Mouse (Mus musculus) limb, embryonic 11.5 days (tissue): ENCODE measurements around the gene Lpcat3. TPM values are rescaled to one million over a fixed set of nuclear protein-coding genes. Genes with fewer than 3 reads are reported as not detected.
A peak's percentile ranks its signal among the peaks of the same experiment; 100 is the strongest.

Experiments used
- ATAC-seq: fragments of 200-750 bp; cut with Nextera tagmentation; 2 replicates; pipeline ENCODE4 v1.8.0; 2017; ENCODE audit warnings: low read depth; ENCODE audit not compliant: insufficient number of reproducible peaks, low FRiP score, low TSS enrichment
- DNase-seq: peaks from one replicate; pipeline ENCODE4 v3.0.0-alpha.2; 2015; ENCODE audit warnings: low spot score
- H3K27ac ChIP-seq: fragments of 300-500 bp; sonication (generic); replicated peaks from 2 replicates; pipeline ENCODE4 v1.5.1; 2014; ENCODE audit warnings: low read depth, mild to moderate bottlenecking, low read length
- H3K27me3 ChIP-seq: fragments of 300-500 bp; sonication (generic); 2 replicates; pipeline ENCODE4 v1.6.1; 2014; ENCODE audit warnings: mild to moderate bottlenecking, low read length, mixed read lengths; ENCODE audit not compliant: control insufficient read depth, insufficient read depth
- H3K36me3 ChIP-seq: fragments of 300-500 bp; sonication (generic); 2 replicates; pipeline ENCODE4 v1.6.1; 2014; ENCODE audit warnings: mild to moderate bottlenecking, low read length, moderate library complexity, mixed read lengths; ENCODE audit not compliant: control insufficient read depth, insufficient read depth
- H3K4me1 ChIP-seq: fragments of 300-500 bp; sonication (generic); 2 replicates; pipeline ENCODE4 v1.6.1; 2014; ENCODE audit warnings: low read length, mixed read lengths; ENCODE audit not compliant: control insufficient read depth, insufficient read depth
- H3K4me2 ChIP-seq: fragments of 300-500 bp; sonication (generic); 2 replicates; pipeline ENCODE4 v1.6.1; 2014; ENCODE audit warnings: low read depth, mild to moderate bottlenecking, moderate library complexity; ENCODE audit not compliant: severe bottlenecking
- H3K4me3 ChIP-seq: fragments of 300-500 bp; sonication (generic); 2 replicates; pipeline ENCODE4 v1.5.1; 2014; ENCODE audit warnings: low read depth, low read length
- H3K9ac ChIP-seq: fragments of 300-500 bp; sonication (generic); 2 replicates; pipeline ENCODE4 v1.6.1; 2014; ENCODE audit warnings: mild to moderate bottlenecking, low read length
- H3K9me3 ChIP-seq: fragments of 300-500 bp; sonication (generic); 2 replicates; pipeline ENCODE4 v1.6.1; 2016; ENCODE audit warnings: low read length; ENCODE audit not compliant: control insufficient read depth
- WGBS: fragments of 180-500 bp; shearing (Covaris S2); extraction: QIAGEN DNeasy Blood & Tissue Kit; methylation state at CpG from one replicate; pipeline ENCODE4 v1.1.7; 2014; 5-methylcytosine and 5-hydroxymethylcytosine counted together
- polyA plus RNA-seq: library from polyadenylated mRNA; unstranded; fragments of >200 nt; fragmentation: Nextera tagmentation; extraction: Ambion mirVana; gene quantifications from 2 replicates; pipeline ENCODE4 v1.2.1, GENCODE M21; 2014

Gene Lpcat3
- polyA plus RNA-seq, 1 experiment from 2014 or later = 46.1 TPM

DNA sequence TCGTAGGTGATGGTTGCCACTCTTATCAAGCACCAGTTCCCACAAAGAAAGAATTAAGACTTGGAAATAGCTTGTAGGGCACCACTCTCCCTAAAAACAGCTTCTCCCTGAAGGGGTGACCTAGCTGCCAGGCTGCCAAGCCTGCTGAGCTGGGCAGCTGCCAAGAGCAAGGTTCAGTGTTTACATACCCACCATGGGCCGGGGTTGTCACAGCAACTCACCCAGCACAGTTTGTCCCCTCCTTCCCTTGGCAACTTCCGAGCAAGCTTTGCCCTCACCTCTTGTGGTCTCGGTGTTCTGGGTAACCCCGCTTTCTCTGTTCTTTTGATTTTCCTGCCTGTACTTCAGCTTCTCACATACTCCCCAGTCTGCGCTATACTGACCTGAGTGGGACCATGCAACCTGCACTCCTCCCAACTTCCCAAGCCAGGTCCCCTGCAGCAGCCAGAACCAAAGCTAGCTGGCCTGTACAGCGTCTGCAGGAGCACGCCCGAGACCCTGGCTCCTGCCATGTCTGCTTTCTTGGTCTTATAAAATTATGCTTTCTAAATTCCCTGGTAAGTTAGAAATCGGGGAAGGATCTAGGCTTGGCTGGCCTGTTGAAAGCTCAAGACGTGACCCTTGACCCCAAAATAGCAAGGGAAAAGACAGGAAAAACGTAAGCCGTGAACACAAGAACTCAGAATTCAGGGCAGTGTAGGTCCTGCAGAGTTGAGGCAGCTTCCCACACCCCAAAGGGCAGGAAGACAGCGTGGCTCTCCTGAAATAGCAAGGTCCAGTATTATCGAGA, 31.5 kb downstream of the Lpcat3 start:
- H3K4me2 ChIP-seq = no peak overlapping the region
- peaks cover under 1% of the 10 kb centered on the region for H3K36me3 ChIP-seq
- DNase-seq = no peak
- H3K4me3 ChIP-seq = no peak overlapping the region
- 84% methylated on average over 15 of the region's 15 CpGs for WGBS
- H3K27me3 ChIP-seq = no peaks in the 10 kb centered on the region
- H3K27ac ChIP-seq = no peak overlapping the region
- no peaks in the 10 kb centered on the region for H3K9me3 ChIP-seq
- H3K4me1 ChIP-seq = no peaks in the 10 kb centered on the region
- H3K9ac ChIP-seq = no peak overlapping the region
- no peak for ATAC-seq

DNA sequence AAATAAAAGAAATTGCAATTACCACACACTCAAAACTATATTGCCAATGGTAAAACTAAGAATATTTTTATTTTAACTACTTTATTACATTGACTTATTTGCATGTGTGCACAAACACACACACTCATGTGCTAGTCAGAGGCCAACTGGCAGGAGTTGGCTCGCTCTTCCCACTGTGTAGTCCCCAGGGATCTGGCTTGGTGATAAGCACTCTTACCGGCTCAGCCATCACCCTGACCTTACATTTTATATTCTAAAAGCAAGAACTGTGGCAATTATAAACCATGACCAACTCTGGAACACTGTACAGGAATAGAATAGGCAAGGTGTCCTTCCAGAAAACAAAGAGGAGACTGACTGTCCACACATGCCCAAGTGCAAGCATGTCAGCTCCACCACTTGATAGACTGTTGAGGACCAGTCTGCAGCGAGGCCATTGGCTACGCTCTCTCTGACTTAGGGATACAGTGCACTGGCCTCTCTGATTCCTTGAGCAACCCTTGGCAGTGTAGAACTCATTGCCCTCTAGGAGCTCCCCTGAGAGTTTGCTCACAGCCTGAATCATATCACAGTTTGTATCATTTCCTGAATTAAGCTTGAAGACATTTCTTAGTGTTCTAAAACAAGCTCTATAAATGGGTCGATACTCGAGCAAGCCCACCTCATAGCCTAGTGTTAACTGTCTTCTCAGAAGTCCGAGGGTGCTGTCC, 33.8 kb downstream of the Lpcat3 start:
- ATAC-seq (no peak), DNase-seq (no peak)
- no peak overlapping the region for H3K4me2 ChIP-seq
- no peak overlapping the region for H3K4me3 ChIP-seq
- no peak overlapping the region for H3K27ac ChIP-seq
- no peaks in the 10 kb centered on the region for H3K4me1 ChIP-seq
- WGBS = 95% methylated on average over 7 of the region's 7 CpGs
- H3K27me3 ChIP-seq = no peaks in the 10 kb centered on the region
- peaks cover 3% of the 10 kb centered on the region for H3K36me3 ChIP-seq
- no peaks in the 10 kb centered on the region for H3K9me3 ChIP-seq
- no peak overlapping the region for H3K9ac ChIP-seq

DNA sequence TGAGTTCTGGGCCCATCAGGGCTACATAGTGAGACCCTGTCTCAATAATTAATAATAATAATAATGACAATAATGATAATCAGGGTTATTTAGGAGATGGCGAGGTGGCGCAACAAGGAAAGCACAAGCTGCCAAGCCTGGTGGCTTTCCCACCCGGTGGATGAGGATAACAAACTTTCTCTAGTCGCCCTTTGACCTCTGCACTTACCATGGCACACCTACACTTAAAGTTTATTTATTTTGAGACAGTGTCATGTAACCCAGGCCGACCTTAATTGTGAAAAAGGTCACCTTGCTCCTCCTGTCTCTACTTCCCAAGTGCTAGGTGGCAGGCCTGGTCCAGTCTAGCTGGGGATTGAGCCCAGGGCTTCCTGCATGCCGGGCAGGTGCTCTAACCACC, 35.9 kb downstream of the Lpcat3 start:
- DNase-seq (no peak), ATAC-seq (no peak)
- H3K4me1 ChIP-seq = no peaks in the 10 kb centered on the region
- H3K36me3 ChIP-seq = peaks cover 9% of the 10 kb centered on the region
- no peak overlapping the region for H3K9ac ChIP-seq
- H3K4me3 ChIP-seq = no peak overlapping the region
- no peak overlapping the region for H3K27ac ChIP-seq
- 84% methylated on average over 6 of the region's 6 CpGs for WGBS
- H3K4me2 ChIP-seq = no peak overlapping the region
- no peaks in the 10 kb centered on the region for H3K9me3 ChIP-seq
- H3K27me3 ChIP-seq = no peaks in the 10 kb centered on the region

DNA sequence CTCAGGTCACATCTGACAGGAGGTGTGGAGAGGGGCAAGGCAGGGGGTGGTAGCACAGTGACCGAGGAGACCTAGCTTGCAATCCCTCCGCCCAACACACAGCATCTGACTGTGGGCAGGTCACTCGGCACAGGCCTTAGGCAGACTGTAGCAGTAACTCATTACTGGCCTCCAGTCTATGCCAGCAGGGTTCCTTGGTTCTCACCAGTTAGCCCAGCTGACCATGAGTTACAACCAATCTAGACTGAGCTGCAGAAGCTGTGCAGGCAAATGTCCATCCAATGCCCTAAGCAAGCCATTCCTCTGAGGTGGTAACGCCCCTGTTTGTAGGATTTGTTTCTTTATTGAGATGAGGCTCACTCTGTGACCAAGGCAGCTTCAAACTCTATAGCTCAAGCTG, 36.5 kb downstream of the Lpcat3 start:
- WGBS = 84% methylated on average over 4 of the region's 4 CpGs
- Histone ChIP-seq H3K9me3 (no peaks in the 10 kb centered on the region), H3K27ac (no peak overlapping the region), H3K4me2 (no peak overlapping the region; the same call in 1 of the 2 replicates), H3K27me3 (no peaks in the 10 kb centered on the region), H3K4me3 (no peak overlapping the region), H3K4me1 (no peaks in the 10 kb centered on the region), H3K9ac (no peak overlapping the region), H3K36me3 (peaks cover 14% of the 10 kb centered on the region)
- no peak for ATAC-seq
- no peak for DNase-seq

DNA sequence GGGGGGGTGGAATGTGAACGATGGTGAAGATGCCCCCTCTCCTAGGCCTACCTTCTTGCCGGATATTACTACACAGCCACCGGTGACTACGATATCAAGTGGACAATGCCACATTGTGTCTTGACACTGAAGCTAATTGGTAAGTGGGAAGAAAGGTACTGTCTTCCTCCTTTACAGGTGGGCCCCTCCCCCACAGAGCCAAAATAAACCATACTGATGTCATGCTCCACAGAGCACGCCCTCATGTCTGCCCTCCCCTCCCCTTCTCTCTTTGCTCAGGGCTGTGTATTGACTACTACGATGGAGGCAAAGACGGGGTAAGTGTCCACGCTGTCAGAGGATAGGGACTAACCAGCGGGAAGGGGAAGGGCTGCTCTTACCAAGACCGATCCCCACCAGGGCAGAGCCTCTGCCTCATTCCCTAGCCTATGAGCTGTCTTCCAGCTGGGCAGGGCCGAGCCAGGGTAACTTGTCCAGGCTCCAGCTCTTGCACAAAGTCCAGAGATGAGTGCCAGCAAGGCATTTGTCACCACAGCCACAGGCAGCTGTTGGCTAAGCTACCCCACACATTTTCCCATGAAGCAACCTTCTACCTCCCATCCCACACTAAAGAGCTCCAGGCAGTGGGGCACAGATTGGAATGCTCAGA, 37.3 kb downstream of the Lpcat3 start:
- Histone ChIP-seq H3K27me3 (no peaks in the 10 kb centered on the region), H3K4me2 (no peak overlapping the region), H3K9me3 (no peaks in the 10 kb centered on the region), H3K27ac (no peak overlapping the region), H3K4me3 (no peak overlapping the region), H3K9ac (no peak overlapping the region), H3K36me3 (peaks cover 20% of the 10 kb centered on the region), H3K4me1 (no peaks in the 10 kb centered on the region)
- no peak for ATAC-seq
- WGBS = 85% methylated on average over 11 of the region's 11 CpGs
- DNase-seq = no peak

DNA sequence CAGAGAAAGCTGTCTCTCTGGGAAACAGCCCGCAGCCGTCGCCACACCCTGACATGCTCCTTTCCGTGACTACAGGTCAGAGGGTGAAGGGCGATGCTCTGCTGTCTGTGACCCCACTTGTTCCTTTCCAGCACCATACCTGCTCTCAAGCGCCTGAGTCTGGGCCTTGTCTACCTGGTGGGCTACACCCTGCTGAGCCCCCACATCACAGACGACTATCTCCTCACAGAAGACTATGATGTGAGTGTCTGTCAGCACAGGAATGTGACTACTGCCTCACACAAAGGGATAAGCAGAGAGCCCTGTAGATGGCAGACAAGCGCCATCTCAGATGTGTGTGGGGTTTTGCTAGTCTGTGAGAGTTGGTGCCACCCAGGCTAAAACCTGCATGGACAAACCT, 38.5 kb downstream of the Lpcat3 start:
- no peak for ATAC-seq

DNA sequence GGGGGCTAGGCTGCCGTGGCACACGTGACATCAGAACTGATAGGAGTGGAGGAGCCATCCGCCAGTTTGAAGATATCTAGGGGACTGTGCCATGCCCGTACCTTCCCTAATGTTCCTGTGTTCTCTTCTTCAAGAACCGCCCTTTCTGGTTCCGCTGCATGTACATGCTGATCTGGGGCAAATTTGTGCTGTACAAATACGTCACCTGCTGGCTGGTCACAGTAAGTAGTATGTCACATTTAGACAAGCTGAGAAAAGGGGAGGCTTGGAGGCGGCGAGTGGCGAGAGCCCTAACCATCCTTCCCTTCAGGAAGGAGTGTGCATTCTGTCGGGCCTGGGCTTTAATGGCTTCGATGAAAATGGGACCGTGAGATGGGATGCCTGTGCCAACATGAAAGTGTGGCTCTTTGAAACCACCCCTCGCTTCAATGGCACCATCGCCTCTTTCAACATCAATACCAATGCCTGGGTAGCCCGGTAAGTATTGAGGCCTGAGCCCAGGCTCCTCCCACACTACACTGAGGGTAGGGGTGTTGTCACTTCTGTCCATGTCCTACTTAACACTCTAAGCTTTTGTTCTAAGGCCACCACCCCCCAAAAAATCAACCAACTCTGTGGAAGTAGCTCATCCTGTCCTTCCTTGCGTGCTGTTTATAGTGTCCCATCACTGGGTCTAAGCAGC, 39.4 kb downstream of the Lpcat3 start:
- no peak overlapping the region for H3K27ac ChIP-seq
- no peak for DNase-seq
- H3K36me3 ChIP-seq = peaks cover 22% of the 10 kb centered on the region
- peak; percentile 13; the same call in 1 of the 2 replicates for ATAC-seq
- H3K9ac ChIP-seq = no peak overlapping the region
- no peak overlapping the region for H3K4me3 ChIP-seq
- H3K4me2 ChIP-seq = no peak overlapping the region
- 95% methylated on average over 17 of the region's 17 CpGs for WGBS
- no peaks in the 10 kb centered on the region for H3K4me1 ChIP-seq
- no peaks in the 10 kb centered on the region for H3K27me3 ChIP-seq
- H3K9me3 ChIP-seq = no peaks in the 10 kb centered on the region

More for the DNA sequence above, 38.5 kb downstream of the Lpcat3 start:
- Histone ChIP-seq H3K4me3 (no peak overlapping the region), H3K9ac (no peak overlapping the region), H3K9me3 (no peaks in the 10 kb centered on the region), H3K4me1 (no peaks in the 10 kb centered on the region), H3K27ac (no peak overlapping the region), H3K36me3 (peaks cover 22% of the 10 kb centered on the region), H3K4me2 (no peak overlapping the region), H3K27me3 (no peaks in the 10 kb centered on the region)
- WGBS = 83% methylated on average over 8 of the region's 8 CpGs
- DNase-seq = no peak

DNA sequence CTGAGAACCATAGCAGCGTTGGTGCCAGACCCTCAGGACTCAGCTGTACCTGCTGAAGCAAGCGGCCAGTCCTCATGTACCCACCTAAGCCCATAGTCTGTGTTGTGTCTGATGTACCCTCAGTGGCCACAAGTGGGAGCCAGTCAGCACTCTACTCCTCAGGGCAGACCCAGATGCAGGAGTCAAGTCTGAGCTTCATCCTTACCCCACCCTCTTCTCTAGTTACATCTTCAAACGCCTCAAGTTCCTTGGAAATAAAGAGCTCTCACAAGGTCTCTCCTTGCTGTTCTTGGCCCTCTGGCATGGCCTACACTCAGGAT, 39.9 kb downstream of the Lpcat3 start:
- DNase-seq (peak; percentile 79), ATAC-seq (peak; percentile 55)
- peaks cover 22% of the 10 kb centered on the region for H3K36me3 ChIP-seq
- H3K4me1 ChIP-seq = no peaks in the 10 kb centered on the region
- no peak overlapping the region for H3K9ac ChIP-seq
- no peaks in the 10 kb centered on the region for H3K9me3 ChIP-seq
- no peaks in the 10 kb centered on the region for H3K27me3 ChIP-seq
- H3K27ac ChIP-seq = no peak overlapping the region
- WGBS = 51% methylated on average over 3 of the region's 3 CpGs
- no peak overlapping the region for H3K4me2 ChIP-seq
- H3K4me3 ChIP-seq = no peak overlapping the region
